Mouse (Mus musculus): Measurements from ENCODE around the gene Slc17a7. TPM values are rescaled to one million over a fixed set of nuclear protein-coding genes. Genes with fewer than 3 reads are reported as not detected.
A peak's percentile ranks its signal among the peaks of the same experiment; 100 is the strongest.

The Slc17a7 gene
- polyA plus RNA-seq, 1 experiment from 2014 or later = 0.19 TPM

DNA sequence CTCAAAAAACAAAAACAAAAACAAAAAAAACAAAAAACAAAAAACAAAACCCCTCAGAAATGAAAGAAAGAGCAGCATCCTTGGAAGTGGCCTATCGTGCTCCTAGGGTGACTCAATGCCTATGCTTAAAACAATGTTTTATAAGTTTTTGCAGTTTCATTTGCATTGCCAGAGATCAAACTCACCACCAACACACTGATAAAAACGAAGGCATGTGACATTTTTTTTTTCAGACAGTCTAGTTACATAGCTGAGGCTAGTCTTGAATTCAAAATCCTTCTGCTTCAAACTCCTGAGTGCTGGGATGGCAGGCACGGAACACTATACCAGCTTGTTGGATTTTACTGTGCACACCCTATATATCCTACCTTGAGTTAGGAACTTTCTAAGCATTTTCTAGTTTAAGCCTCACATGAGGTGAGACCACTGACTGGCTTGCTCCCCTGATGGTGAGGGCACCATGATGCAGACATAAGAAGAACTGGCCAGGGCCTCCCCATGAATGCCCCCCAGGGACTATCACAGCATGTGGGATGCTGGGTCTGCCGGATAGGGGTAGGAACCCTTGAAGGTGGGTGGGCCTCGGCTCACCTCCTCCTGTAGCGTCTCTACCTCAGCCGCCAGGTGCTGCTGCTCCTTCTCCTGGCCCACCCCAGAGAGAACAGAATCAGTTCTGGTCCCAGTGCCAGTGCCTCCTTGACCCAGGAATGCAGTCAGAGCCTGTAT, 29.0 kb downstream of the Slc17a7 start:
- Histone ChIP-seq H3K4me1 (ENCODE audit: insufficient read depth, low read length) (peaks cover 8% of the 10 kb centered on the region; the same call in 1 of the 2 replicates), H3K9ac (replicated peaks; ENCODE audit: low read length) (no peak overlapping the region), H3K9me3 (ENCODE audit: low read length) (no peaks in the 10 kb centered on the region), H3K27me3 (ENCODE audit: insufficient read depth, low read length) (peaks cover 16% of the 10 kb centered on the region), H3K4me3 (ENCODE audit: low read length) (no peak overlapping the region), H3K36me3 (ENCODE audit: insufficient read depth, low read length) (no peaks in the 10 kb centered on the region), H3K27ac (ENCODE audit: low read length) (peak overlapping the region; percentile 43; the same call in 1 of the 2 replicates), H3K4me2 (replicated peaks; ENCODE audit: low read depth, low read length) (no peak overlapping the region)
- no peak for ATAC-seq (ENCODE audit: low FRiP score, low TSS enrichment)
- WGBS = 78% methylated on average over 7 of the region's 7 CpGs

DNA sequence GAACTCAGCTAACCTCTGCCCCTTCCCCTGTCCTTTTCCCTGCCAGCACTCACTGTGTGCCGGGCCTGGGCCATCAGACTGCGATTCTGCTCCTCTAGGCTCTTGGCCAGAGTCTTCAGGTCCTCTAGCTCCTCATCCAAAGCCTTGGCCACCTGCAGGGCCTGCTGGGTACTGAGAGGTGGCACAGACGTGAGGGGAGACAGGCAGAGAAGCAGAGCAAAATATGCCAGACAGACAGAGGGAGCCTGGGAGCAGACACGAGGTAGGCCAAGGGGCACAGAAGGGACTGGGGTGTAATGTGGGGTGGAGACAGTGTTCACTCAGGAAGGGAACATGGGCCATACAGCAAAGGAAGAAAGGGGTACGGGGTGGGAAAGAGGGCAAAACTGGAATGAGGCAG, 29.7 kb downstream of the Slc17a7 start:
- WGBS = 49% methylated on average over 5 of the region's 5 CpGs
- H3K4me3 ChIP-seq (ENCODE audit: low read length) = no peak overlapping the region

GRCm38 (mm10) chr7:45193871-45194785, 30.4 kb downstream of the Slc17a7 start:
- WGBS = 73% methylated on average over 17 of the region's 17 CpGs
- H3K9me3 ChIP-seq (ENCODE audit: low read length) = no peaks in the 10 kb centered on the region
- H3K4me2 ChIP-seq (replicated peaks; ENCODE audit: low read depth, low read length) = no peak overlapping the region

More for the DNA sequence above, 29.7 kb downstream of the Slc17a7 start:
- H3K9ac ChIP-seq (replicated peaks; ENCODE audit: low read length) = no peak overlapping the region
- H3K9me3 ChIP-seq (ENCODE audit: low read length) = no peaks in the 10 kb centered on the region
- no peaks in the 10 kb centered on the region for H3K36me3 ChIP-seq (ENCODE audit: insufficient read depth, low read length)
- peaks cover 8% of the 10 kb centered on the region; the same call in 1 of the 2 replicates for H3K4me1 ChIP-seq (ENCODE audit: insufficient read depth, low read length)
- peaks cover 16% of the 10 kb centered on the region for H3K27me3 ChIP-seq (ENCODE audit: insufficient read depth, low read length)
- H3K27ac ChIP-seq (ENCODE audit: low read length) = no peak overlapping the region
- ATAC-seq (ENCODE audit: low FRiP score, low TSS enrichment) = no peak
- H3K4me2 ChIP-seq (replicated peaks; ENCODE audit: low read depth, low read length) = no peak overlapping the region

GRCm38 (mm10) chr7:45195341-45196175, 31.8 kb downstream of the Slc17a7 start:
- Histone ChIP-seq H3K4me3 (ENCODE audit: low read length) (no peak overlapping the region), H3K36me3 (ENCODE audit: insufficient read depth, low read length) (no peaks in the 10 kb centered on the region), H3K9ac (replicated peaks; ENCODE audit: low read length) (no peak overlapping the region), H3K9me3 (ENCODE audit: low read length) (no peaks in the 10 kb centered on the region), H3K27ac (ENCODE audit: low read length) (no peak overlapping the region), H3K27me3 (ENCODE audit: insufficient read depth, low read length) (peaks cover 2% of the 10 kb centered on the region), H3K4me1 (ENCODE audit: insufficient read depth, low read length) (peaks cover 8% of the 10 kb centered on the region; the same call in 1 of the 2 replicates), H3K4me2 (replicated peaks; ENCODE audit: low read depth, low read length) (no peak overlapping the region)
- no peak for ATAC-seq (ENCODE audit: low FRiP score, low TSS enrichment)
- 54% methylated on average over 13 of the region's 13 CpGs for WGBS

More at GRCm38 (mm10) chr7:45193871-45194785, 30.4 kb downstream of the Slc17a7 start:
- Histone ChIP-seq H3K4me3 (ENCODE audit: low read length) (no peak overlapping the region), H3K27ac (ENCODE audit: low read length) (no peak overlapping the region), H3K27me3 (ENCODE audit: insufficient read depth, low read length) (peaks cover 12% of the 10 kb centered on the region), H3K9ac (replicated peaks; ENCODE audit: low read length) (no peak overlapping the region), H3K36me3 (ENCODE audit: insufficient read depth, low read length) (no peaks in the 10 kb centered on the region), H3K4me1 (ENCODE audit: insufficient read depth, low read length) (peaks cover 8% of the 10 kb centered on the region; the same call in 1 of the 2 replicates)
- no peak for ATAC-seq (ENCODE audit: low FRiP score, low TSS enrichment)

GRCm38 (mm10) chr7:45196176-45196535, 32.4 kb downstream of the Slc17a7 start:
- H3K27me3 ChIP-seq (ENCODE audit: insufficient read depth, low read length) = no peaks in the 10 kb centered on the region; the same call in none of the 2 replicates
- H3K9ac ChIP-seq (replicated peaks; ENCODE audit: low read length) = no peak overlapping the region
- no peak overlapping the region for H3K27ac ChIP-seq (ENCODE audit: low read length)
- H3K4me2 ChIP-seq (replicated peaks; ENCODE audit: low read depth, low read length) = no peak overlapping the region
- H3K9me3 ChIP-seq (ENCODE audit: low read length) = no peaks in the 10 kb centered on the region
- no peak overlapping the region for H3K4me3 ChIP-seq (ENCODE audit: low read length)
- no peaks in the 10 kb centered on the region for H3K36me3 ChIP-seq (ENCODE audit: insufficient read depth, low read length)
- peaks cover 8% of the 10 kb centered on the region; the same call in 1 of the 2 replicates for H3K4me1 ChIP-seq (ENCODE audit: insufficient read depth, low read length)
- ATAC-seq (ENCODE audit: low FRiP score, low TSS enrichment) = no peak
- WGBS = 92% methylated on average over 4 of the region's 4 CpGs

DNA sequence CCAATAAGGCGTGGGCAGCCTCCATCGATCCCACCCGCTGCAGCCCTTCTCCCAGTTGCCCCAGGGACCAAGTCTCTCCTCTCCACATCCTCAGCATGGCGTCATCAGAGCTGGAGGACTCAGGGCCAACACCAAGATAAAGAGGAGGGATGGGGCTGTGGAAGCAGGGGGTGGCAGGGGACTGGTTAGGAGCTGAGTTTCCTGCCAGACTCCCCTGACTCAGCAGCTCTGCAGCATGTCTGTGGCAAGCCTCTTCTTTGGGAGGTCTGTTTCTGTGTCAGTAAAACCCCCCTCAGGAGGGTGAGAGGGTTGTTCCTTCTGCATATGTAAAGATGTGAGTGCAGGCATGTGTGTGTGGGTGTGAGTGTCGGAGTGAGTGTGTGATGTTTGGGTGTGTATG, 33.2 kb downstream of the Slc17a7 start:
- H3K4me2 ChIP-seq (replicated peaks; ENCODE audit: low read depth, low read length) = no peak overlapping the region
- no peak overlapping the region for H3K27ac ChIP-seq (ENCODE audit: low read length)
- H3K9ac ChIP-seq (replicated peaks; ENCODE audit: low read length) = no peak overlapping the region
- H3K4me3 ChIP-seq (ENCODE audit: low read length) = no peak overlapping the region
- whole genome bisulfite sequencing = 78% methylated on average over 5 of the region's 5 CpGs
- no peaks in the 10 kb centered on the region; the same call in none of the 2 replicates for H3K27me3 ChIP-seq (ENCODE audit: insufficient read depth, low read length)
- ATAC-seq (ENCODE audit: low FRiP score, low TSS enrichment) = no peak
- H3K9me3 ChIP-seq (ENCODE audit: low read length) = no peaks in the 10 kb centered on the region
- H3K4me1 ChIP-seq (ENCODE audit: insufficient read depth, low read length) = peaks cover 3% of the 10 kb centered on the region; the same call in 1 of the 2 replicates
- H3K36me3 ChIP-seq (ENCODE audit: insufficient read depth, low read length) = no peaks in the 10 kb centered on the region

DNA sequence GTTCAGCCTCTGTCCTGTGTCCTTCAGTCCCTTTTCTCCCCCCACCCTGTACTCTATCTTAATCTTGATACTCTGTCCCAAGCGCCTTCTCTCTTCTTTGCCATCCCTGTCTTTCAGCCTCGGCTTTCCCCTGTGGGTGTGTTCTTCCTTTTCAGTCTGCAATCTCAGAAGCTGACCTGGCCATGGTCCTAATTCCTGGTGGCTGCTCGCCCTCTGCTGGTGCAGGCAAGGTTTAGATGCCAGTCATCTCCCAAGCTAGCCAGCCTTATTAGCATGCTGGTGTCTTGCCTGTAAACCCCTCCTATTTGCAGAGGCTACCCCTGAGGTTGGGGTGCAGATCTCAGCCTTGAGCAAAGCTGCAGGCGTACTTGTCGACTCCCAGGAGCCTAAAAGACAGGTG, 34.7 kb downstream of the Slc17a7 start:
- Histone ChIP-seq H3K27ac (ENCODE audit: low read length) (no peak overlapping the region), H3K4me2 (replicated peaks; ENCODE audit: low read depth, low read length) (no peak overlapping the region), H3K9ac (replicated peaks; ENCODE audit: low read length) (no peak overlapping the region), H3K9me3 (ENCODE audit: low read length) (no peaks in the 10 kb centered on the region), H3K4me3 (ENCODE audit: low read length) (no peak overlapping the region), H3K4me1 (ENCODE audit: insufficient read depth, low read length) (no peaks in the 10 kb centered on the region), H3K36me3 (ENCODE audit: insufficient read depth, low read length) (no peaks in the 10 kb centered on the region), H3K27me3 (ENCODE audit: insufficient read depth, low read length) (peaks cover 4% of the 10 kb centered on the region)
- ATAC-seq (ENCODE audit: low FRiP score, low TSS enrichment) = no peak; the same call in 1 of the 2 replicates
- WGBS = 12% methylated on average over 5 of the region's 5 CpGs

- WGBS = 80% methylated on average over 11 of the region's 11 CpGs
- no peaks in the 10 kb centered on the region for H3K9me3 ChIP-seq (ENCODE audit: low read length)
- no peak overlapping the region for H3K9ac ChIP-seq (replicated peaks; ENCODE audit: low read length)
- no peak overlapping the region for H3K4me2 ChIP-seq (replicated peaks; ENCODE audit: low read depth, low read length)
- ATAC-seq (ENCODE audit: low FRiP score, low TSS enrichment) = no peak
- no peaks in the 10 kb centered on the region for H3K36me3 ChIP-seq (ENCODE audit: insufficient read depth, low read length)
- H3K4me1 ChIP-seq (ENCODE audit: insufficient read depth, low read length) = no peaks in the 10 kb centered on the region
- peaks cover 5% of the 10 kb centered on the region for H3K27me3 ChIP-seq (ENCODE audit: insufficient read depth, low read length)
- H3K4me3 ChIP-seq (ENCODE audit: low read length) = no peak overlapping the region
- no peak overlapping the region for H3K27ac ChIP-seq (ENCODE audit: low read length)
Observed at GRCm38 (mm10) chr7:45198961-45199360, 35.2 kb downstream of the Slc17a7 start.

- Histone ChIP-seq H3K9me3 (ENCODE audit: low read length) (no peaks in the 10 kb centered on the region), H3K27me3 (ENCODE audit: insufficient read depth, low read length) (peaks cover 5% of the 10 kb centered on the region; the same call in 1 of the 2 replicates), H3K4me3 (ENCODE audit: low read length) (no peak overlapping the region), H3K36me3 (ENCODE audit: insufficient read depth, low read length) (no peaks in the 10 kb centered on the region), H3K4me2 (replicated peaks; ENCODE audit: low read depth, low read length) (no peak overlapping the region), H3K9ac (replicated peaks; ENCODE audit: low read length) (no peak overlapping the region), H3K27ac (ENCODE audit: low read length) (no peak overlapping the region), H3K4me1 (ENCODE audit: insufficient read depth, low read length) (no peaks in the 10 kb centered on the region)
- ATAC-seq (ENCODE audit: low FRiP score, low TSS enrichment) = no peak
- WGBS = 54% methylated on average over 10 of the region's 10 CpGs
Observed at GRCm38 (mm10) chr7:45202654-45203053, 38.9 kb downstream of the Slc17a7 start.

All from kidney, embryonic 16.5 days (tissue).